Mouse (Mus musculus) limb, embryonic 15.5 days (tissue): ENCODE measurements at regions not wholly inside any gene's neighbourhood (a gene's known extent, or its start where the extent isn't known, plus 50 kb on each side); places are given as distances from the start of the nearest gene placed in this dataset.

Experiments
- ATAC-seq: fragments of 200-750 bp; cut with Nextera tagmentation; 2 replicates; pipeline ENCODE4 v1.8.0; 2017; ENCODE audit warnings: low read depth, moderate TSS enrichment; ENCODE audit not compliant: insufficient number of reproducible peaks, low FRiP score, low TSS enrichment
- H3K27ac ChIP-seq: fragments of 300-500 bp; sonication (generic); 2 replicates; pipeline ENCODE4 v1.5.1; 2015; ENCODE audit warnings: moderate library complexity, mild to moderate bottlenecking, inconsistent platforms
- H3K27me3 ChIP-seq: fragments of 300-500 bp; sonication (generic); 2 replicates; pipeline ENCODE4 v1.6.1; 2015; ENCODE audit warnings: inconsistent platforms
- H3K36me3 ChIP-seq: fragments of 300-500 bp; sonication (generic); 2 replicates; pipeline ENCODE4 v1.6.1; 2015; ENCODE audit warnings: inconsistent platforms
- H3K4me1 ChIP-seq: fragments of 300-500 bp; sonication (generic); 2 replicates; pipeline ENCODE4 v1.6.1; 2015; ENCODE audit warnings: inconsistent platforms
- H3K4me2 ChIP-seq: fragments of 300-500 bp; sonication (generic); 2 replicates; pipeline ENCODE4 v1.6.1; 2015; ENCODE audit warnings: mild to moderate bottlenecking, inconsistent platforms
- H3K4me3 ChIP-seq: fragments of 300-500 bp; sonication (generic); 2 replicates; pipeline ENCODE4 v1.5.1; 2015; ENCODE audit warnings: mild to moderate bottlenecking, inconsistent platforms
- H3K9ac ChIP-seq: fragments of 300-500 bp; sonication (generic); 2 replicates; pipeline ENCODE4 v1.6.1; 2015; ENCODE audit warnings: inconsistent platforms
- H3K9me3 ChIP-seq: fragments of 300-500 bp; sonication (generic); 2 replicates; pipeline ENCODE4 v1.6.1; 2016; ENCODE audit warnings: inconsistent platforms
- WGBS: fragments of 180-500 bp; shearing (Covaris S2); methylation state at CpG from one replicate; pipeline ENCODE4 v1.1.7; 2015; 5-methylcytosine and 5-hydroxymethylcytosine counted together

DNA sequence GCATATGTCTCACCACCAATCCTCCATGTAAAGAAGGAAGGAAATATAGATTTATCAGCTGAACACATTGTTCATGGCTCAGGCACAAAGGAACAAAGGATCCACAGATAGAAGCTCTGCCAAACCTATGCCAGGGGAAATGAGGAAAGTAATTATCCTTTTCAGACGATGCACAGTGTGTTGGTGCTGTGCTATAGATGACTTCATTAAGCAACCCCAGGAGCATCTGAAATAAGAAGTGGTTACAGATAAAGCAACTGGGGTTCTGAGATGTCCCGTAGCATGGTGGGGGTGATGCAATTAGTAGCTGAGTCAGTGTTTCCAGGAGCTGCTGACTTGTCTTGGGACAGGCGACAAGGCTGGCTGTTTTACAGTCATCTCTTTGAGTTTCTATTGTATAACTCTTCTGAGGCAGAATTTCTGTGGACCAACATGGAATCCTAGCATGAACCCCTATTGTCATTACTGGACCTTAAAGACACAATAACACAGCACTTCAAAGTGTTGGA lies 86.2 kb upstream of the Pdzrn3 start:
- H3K9me3 ChIP-seq = no peaks in the 10 kb centered on the region
- H3K36me3 ChIP-seq = no peaks in the 10 kb centered on the region
- no peaks in the 10 kb centered on the region for H3K4me1 ChIP-seq
- no peak overlapping the region for H3K27ac ChIP-seq
- ATAC-seq = no peak
- H3K4me3 ChIP-seq = no peak overlapping the region
- no peak overlapping the region for H3K4me2 ChIP-seq
- H3K27me3 ChIP-seq = 0 out of 2 replicates have a peak, but pooled peaks cover 3% of the 10 kb centered on the region
- 73% methylated on average over 3 of the region's 3 CpGs for WGBS
- no peak overlapping the region for H3K9ac ChIP-seq

DNA sequence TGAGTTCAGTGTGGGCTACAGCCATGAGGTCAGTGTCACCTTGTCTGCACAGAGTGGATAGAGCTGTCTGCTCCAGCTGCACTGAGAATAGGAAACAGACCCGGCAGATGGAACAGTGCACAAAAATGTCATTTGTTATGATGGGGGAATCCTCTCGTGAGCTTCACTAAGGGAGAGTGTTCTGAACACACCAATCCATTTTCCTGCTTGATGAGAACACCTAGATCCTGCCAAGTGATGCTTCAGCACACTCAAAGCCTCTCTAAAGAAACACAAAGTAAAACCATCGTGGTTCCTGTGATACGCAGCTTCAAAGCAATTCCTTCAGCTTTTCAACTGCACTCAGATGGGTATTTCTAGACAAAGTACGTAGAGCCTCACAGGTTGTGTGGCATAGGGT lies 69.0 kb upstream of the Pdzrn3 start:
- no peak for ATAC-seq
- H3K4me2 ChIP-seq = no peak overlapping the region
- no peak overlapping the region for H3K27ac ChIP-seq
- H3K36me3 ChIP-seq = no peaks in the 10 kb centered on the region
- H3K27me3 ChIP-seq = 0 out of 2 replicates have a peak, but pooled peaks cover 6% of the 10 kb centered on the region
- no peaks in the 10 kb centered on the region for H3K9me3 ChIP-seq
- H3K4me3 ChIP-seq = no peak overlapping the region
- 73% methylated on average over 5 of the region's 5 CpGs for WGBS
- no peak overlapping the region for H3K9ac ChIP-seq
- H3K4me1 ChIP-seq = no peaks in the 10 kb centered on the region

DNA sequence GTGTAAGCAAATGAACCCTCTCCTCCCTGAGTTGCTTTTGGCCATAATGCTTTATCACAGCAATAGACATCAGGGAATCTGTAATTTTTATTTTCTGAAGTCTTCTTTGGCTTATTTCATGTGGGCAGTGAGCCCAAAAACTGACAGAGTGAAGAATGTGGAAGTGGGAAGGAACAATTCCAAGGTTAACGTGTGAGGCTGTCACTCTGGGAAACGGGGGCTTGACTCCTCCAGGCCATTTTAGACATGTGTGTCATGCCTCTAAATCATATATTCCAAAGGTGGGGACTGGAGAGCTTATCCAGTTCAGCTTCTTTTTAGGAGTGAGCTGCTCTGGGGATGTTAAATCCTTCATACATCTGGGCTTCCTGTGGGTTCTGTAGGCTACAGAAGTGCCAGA lies 68.6 kb upstream of the Pdzrn3 start:
- no peak overlapping the region for H3K27ac ChIP-seq
- no peak overlapping the region for H3K4me2 ChIP-seq
- 0 out of 2 replicates have a peak, but pooled peaks cover 2% of the 10 kb centered on the region for H3K27me3 ChIP-seq
- no peak overlapping the region for H3K9ac ChIP-seq
- H3K4me1 ChIP-seq = no peaks in the 10 kb centered on the region
- 28% methylated on average over 2 of the region's 2 CpGs for WGBS
- no peak overlapping the region for H3K4me3 ChIP-seq
- no peaks in the 10 kb centered on the region for H3K36me3 ChIP-seq
- ATAC-seq = no peak
- no peaks in the 10 kb centered on the region for H3K9me3 ChIP-seq

DNA sequence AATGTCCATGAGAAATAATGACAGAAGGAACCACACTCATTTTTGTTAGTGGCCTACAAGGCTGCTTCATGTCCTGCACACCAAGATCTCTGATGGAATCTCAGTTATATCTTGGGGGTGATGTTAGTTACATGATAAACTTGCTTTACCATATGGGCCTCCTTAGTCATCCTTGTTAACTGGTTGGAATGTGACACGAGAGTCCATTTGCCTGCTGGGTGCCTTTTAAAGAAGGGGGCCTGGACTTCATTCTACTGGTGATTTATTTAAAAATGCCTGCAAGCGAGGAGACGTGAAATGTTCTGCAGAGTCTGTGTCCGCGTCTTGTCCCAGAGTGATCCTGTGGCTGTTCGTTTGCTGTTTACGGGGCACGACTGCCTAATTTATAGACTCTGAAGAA lies 55.1 kb upstream of the Pdzrn3 start:
- H3K4me3 ChIP-seq = no peak overlapping the region
- no peak overlapping the region for H3K4me2 ChIP-seq
- no peak for ATAC-seq
- H3K9me3 ChIP-seq = no peaks in the 10 kb centered on the region
- peaks cover 8% of the 10 kb centered on the region; the same call in 1 of the 2 replicates for H3K4me1 ChIP-seq
- H3K36me3 ChIP-seq = no peaks in the 10 kb centered on the region
- no peak overlapping the region for H3K27ac ChIP-seq
- WGBS = 16% methylated on average over 8 of the region's 8 CpGs
- H3K27me3 ChIP-seq = peaks cover 21% of the 10 kb centered on the region
- H3K9ac ChIP-seq = no peak overlapping the region

DNA sequence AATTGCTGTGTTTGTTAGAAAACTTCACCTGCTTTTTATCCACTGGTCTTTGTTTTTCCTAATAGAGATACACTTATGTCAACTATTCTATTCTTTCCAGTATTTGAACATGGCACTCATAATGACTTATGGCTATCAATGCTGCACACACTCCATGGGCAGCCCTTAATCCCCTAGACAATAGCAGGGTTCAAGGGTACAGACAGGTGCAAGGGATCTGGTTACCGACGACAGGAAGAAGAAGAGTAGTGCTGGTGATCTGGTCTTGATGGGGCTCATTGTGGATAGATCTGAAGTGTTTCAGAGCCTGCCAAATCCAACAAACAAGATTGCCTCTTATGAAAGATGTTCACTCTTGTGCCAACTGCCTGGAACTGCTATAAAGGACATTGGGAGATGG lies 51.9 kb upstream of the Pdzrn3 start:
- WGBS = 77% methylated on average over 2 of the region's 2 CpGs
- Histone ChIP-seq H3K9ac (no peak overlapping the region), H3K36me3 (no peaks in the 10 kb centered on the region), H3K9me3 (no peaks in the 10 kb centered on the region), H3K27me3 (peaks cover 26% of the 10 kb centered on the region), H3K4me2 (no peak overlapping the region), H3K27ac (no peak overlapping the region), H3K4me1 (peaks cover 8% of the 10 kb centered on the region; the same call in 1 of the 2 replicates), H3K4me3 (no peak overlapping the region)
- no peak for ATAC-seq
